Mouse (Mus musculus): Measurements from ENCODE around the gene Rtkn. TPM values are rescaled to one million over a fixed set of nuclear protein-coding genes. Genes with fewer than 3 reads are reported as not detected.
A peak's percentile ranks its signal among the peaks of the same experiment; 100 is the strongest.

The Rtkn gene
- polyA plus RNA-seq (2015; fragmentation: Nextera tagmentation; extraction: Ambion mirVana), result 10.1 and 11.7 TPM in 2 replicates

GRCm38 (mm10) chr6:83134951-83135513 lies at the start of gene Rtkn:
TSS of gene Rtkn (plus strand) at chr6:83135463.
- Histone ChIP-seq H3K4me3 (replicated peaks) (peak within 1 kb of the TSS; percentile 59), H3K9me3 (replicated peaks) (no peaks in the 10 kb centered on the region), H3K4me1 (replicated peaks) (peaks cover 61% of the 10 kb centered on the region), H3K9ac (peak within 1 kb of the TSS; percentile 73), H3K27ac (peak within 1 kb of the TSS; percentile 88), H3K27me3 (peaks cover 53% of the 10 kb centered on the region), H3K36me3 (no peaks in the 10 kb centered on the region), H3K4me2 (peak within 1 kb of the TSS; percentile 69)
- DNase-seq (no peak), ATAC-seq (ENCODE audit: low read depth) (no peak)
- 64% methylated on average over 7 of the region's 7 CpGs for whole genome bisulfite sequencing (ENCODE audit: insufficient replicate concordance)

DNA sequence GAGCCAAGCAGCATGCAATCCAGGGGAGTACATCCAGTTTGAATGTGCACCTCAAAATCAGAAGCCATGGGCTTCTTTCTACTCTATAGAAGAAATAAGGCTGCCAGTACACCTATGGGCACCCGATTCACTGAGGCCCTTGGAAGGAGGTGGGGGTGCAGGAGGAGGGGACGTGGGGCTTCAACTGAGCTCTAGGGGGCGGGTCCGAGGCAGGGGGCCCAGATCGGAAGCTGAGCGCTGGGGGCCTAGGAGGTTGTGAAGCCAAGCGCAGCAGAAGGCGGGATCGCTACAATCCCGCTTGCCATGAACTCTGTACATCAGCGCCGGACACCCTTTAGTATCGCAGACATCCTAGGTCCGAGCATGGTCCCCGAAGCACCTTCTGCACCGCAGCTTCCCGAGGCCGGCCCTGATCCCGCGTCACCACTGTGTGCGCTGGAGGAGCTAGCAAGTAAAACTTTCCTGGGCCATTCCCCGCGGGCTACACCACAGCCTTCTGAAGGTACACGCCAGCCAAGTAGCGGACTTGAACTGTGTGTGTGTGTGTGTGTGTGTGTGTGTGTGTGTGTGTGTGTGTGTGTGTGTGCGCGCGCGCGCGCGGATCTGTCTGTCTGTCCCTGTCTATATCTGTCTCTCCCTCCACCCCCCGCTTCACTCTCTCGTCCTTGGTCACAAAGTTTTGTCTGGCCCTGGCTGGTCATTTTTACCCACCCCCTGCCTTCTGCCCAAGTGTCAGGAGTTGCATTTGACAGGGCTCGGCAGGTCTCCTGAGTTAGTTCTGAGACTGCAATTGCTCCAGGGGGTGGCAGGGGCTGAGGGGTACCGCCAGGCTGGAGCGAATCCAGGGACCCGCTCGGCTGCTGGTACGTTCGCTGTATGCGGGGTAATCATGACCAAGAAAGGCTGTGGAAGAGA lies 48.9 kb upstream of the Rtkn start, which contains the start of gene Lbx2:
Gene Lbx2 (plus strand): TSS at position 247 of the 915 bp plus-strand sequence.
- H3K4me2 ChIP-seq, result peak within 1 kb of the TSS; percentile 51
- DNase-seq (no peak), ATAC-seq (ENCODE audit: low read depth) (no peak)
- peaks cover 15% of the 10 kb centered on the region for H3K4me1 ChIP-seq (replicated peaks)
- peaks cover 91% of the 10 kb centered on the region for H3K27me3 ChIP-seq
- WGBS (ENCODE audit: insufficient replicate concordance), result 2% methylated on average over 39 of the region's 42 CpGs
- H3K9me3 ChIP-seq (replicated peaks), result no peaks in the 10 kb centered on the region
- H3K9ac ChIP-seq, result no peak within 1 kb of the TSS
- H3K36me3 ChIP-seq, result peaks cover 8% of the 10 kb centered on the region
- H3K4me3 ChIP-seq (replicated peaks), result peak within 1 kb of the TSS; percentile 34; the same call in 1 of the 2 replicates
- H3K27ac ChIP-seq, result no peak within 1 kb of the TSS

DNA sequence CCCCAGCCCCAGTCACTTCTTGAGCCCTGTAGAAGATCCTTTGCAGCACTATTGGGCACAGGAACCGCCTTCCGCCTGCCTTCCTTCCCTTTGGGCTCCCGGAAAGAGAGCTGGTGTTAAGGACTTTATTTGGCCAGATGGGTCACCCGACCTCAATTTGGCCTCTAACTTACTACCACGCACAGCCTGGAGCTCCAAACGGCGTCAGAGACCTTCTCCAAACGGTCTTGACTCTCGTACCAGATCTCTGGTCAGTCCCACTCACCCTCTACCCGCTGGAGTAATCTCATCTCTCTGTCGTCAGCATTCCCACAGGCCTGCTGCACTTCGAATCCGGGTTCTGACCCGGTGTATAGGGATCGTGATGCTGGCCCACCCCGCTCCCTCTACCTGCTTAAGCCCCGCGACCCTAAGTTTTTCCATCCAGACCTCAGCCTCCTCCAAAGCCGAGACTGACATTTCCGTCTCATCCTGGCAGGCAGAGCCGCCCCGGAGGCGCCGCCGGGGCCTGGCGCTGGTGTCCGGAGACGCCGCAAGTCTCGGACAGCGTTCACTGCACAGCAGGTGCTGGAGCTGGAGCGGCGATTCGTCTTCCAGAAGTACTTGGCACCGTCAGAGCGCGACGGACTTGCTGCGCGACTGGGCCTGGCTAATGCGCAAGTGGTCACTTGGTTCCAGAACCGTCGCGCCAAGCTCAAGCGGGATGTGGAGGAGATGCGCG lies 47.9 kb upstream of the Rtkn start:
- peak overlapping the region; percentile 33 for H3K4me3 ChIP-seq (replicated peaks)
- DNase-seq (no peak), ATAC-seq (ENCODE audit: low read depth) (no peak)
- peaks cover 93% of the 10 kb centered on the region for H3K27me3 ChIP-seq
- H3K4me2 ChIP-seq, result peak overlapping the region; percentile 51
- peaks cover 15% of the 10 kb centered on the region for H3K4me1 ChIP-seq (replicated peaks)
- peak overlapping the region; percentile 13; the same call in 1 of the 2 replicates for H3K9ac ChIP-seq
- H3K27ac ChIP-seq, result no peak overlapping the region
- peaks cover under 1% of the 10 kb centered on the region; the same call in 1 of the 2 replicates for H3K36me3 ChIP-seq
- WGBS (ENCODE audit: insufficient replicate concordance), result 4% methylated on average over 47 of the region's 47 CpGs
- H3K9me3 ChIP-seq (replicated peaks), result no peaks in the 10 kb centered on the region

DNA sequence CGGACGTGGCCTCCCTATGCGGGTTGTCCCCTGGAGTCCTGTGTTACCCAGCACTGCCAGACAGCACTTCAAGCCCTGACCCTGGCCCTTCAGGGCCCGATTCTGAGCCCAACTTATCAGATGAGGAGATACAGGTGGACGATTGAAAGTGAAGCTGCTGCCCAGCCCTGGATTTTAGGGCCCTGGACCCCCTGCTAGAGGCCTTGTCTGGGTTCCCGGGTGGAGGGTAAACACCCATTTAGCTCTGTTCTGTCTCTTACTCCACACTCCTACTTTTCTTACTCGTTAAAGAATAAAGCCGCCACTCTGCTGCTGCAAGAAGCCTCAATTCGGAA lies 47.4 kb upstream of the Rtkn start:
- peaks cover 15% of the 10 kb centered on the region for H3K4me1 ChIP-seq (replicated peaks)
- 15% methylated on average over 9 of the region's 9 CpGs for WGBS (ENCODE audit: insufficient replicate concordance)
- ATAC-seq (ENCODE audit: low read depth) (no peak), DNase-seq (no peak)
- no peaks in the 10 kb centered on the region for H3K9me3 ChIP-seq (replicated peaks)
- H3K4me3 ChIP-seq (replicated peaks), result peak overlapping the region; percentile 33
- no peak overlapping the region for H3K27ac ChIP-seq
- H3K36me3 ChIP-seq, result no peaks in the 10 kb centered on the region
- H3K4me2 ChIP-seq, result peak overlapping the region; percentile 51
- H3K27me3 ChIP-seq, result peaks cover 93% of the 10 kb centered on the region
- 0 out of 2 replicates have a peak overlapping the region, but pooled peaks have one; percentile 13 for H3K9ac ChIP-seq

DNA sequence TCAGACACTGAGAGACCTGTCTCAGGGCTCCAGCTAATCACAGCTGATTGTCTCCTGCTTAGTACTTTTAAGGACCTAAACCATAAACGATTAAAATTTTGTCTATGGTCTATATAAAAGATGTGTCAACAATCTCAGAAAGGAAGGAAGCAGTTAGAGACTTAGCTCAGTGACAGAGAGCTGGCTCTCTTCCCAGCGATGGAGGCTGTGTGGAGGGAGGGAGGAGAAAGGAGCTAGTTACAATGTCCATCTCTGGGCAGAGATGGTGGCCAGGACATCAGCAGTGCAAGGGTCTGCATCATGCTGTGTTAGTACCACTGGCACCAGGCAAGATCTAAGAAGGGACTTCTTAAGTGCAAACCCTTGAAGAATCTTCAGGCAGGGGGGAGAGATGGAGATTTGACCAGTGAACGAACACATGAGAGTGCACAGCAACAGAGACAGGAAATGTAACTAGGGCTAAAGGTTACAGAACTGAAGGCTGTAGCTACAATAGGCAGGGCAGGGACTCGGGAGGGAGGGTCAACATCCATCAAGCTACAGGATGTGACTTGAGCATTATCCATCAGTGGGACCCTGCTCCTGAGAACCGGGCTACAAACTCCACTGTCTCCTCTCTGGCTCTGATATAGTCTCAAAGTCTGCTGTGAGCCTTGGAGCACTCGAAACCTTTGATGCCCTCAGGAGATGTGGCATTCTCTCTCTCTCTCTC lies 42.7 kb upstream of the Rtkn start:
- Histone ChIP-seq H3K9ac (no peak overlapping the region), H3K4me3 (replicated peaks) (no peak overlapping the region), H3K27me3 (peaks cover 68% of the 10 kb centered on the region), H3K4me1 (replicated peaks) (peaks cover 3% of the 10 kb centered on the region; the same call in 1 of the 2 replicates), H3K27ac (no peak overlapping the region), H3K36me3 (no peaks in the 10 kb centered on the region), H3K9me3 (replicated peaks) (peaks cover 3% of the 10 kb centered on the region; the same call in 1 of the 2 replicates), H3K4me2 (no peak overlapping the region)
- no peak for ATAC-seq (ENCODE audit: low read depth)
- 18% methylated on average over 6 of the region's 6 CpGs for whole genome bisulfite sequencing (ENCODE audit: insufficient replicate concordance)
- DNase-seq, result no peak

GRCm38 (mm10) chr6:83095968-83096367 lies 39.3 kb upstream of the Rtkn start:
- Histone ChIP-seq H3K36me3 (no peaks in the 10 kb centered on the region), H3K4me1 (replicated peaks) (peaks cover 4% of the 10 kb centered on the region), H3K4me3 (replicated peaks) (no peak overlapping the region), H3K9me3 (replicated peaks) (peaks cover 3% of the 10 kb centered on the region; the same call in 1 of the 2 replicates), H3K9ac (no peak overlapping the region), H3K27me3 (peaks cover 43% of the 10 kb centered on the region), H3K27ac (no peak overlapping the region), H3K4me2 (no peak overlapping the region)
- DNase-seq (no peak), ATAC-seq (ENCODE audit: low read depth) (no peak)
- 39% methylated on average over 6 of the region's 6 CpGs for WGBS (ENCODE audit: insufficient replicate concordance)

GRCm38 (mm10) chr6:83098411-83098810 lies 36.9 kb upstream of the Rtkn start:
- Histone ChIP-seq H3K9ac (no peak overlapping the region), H3K4me3 (replicated peaks) (no peak overlapping the region), H3K36me3 (0 out of 2 replicates have a peak, but pooled peaks cover under 1% of the 10 kb centered on the region), H3K4me1 (replicated peaks) (peaks cover 25% of the 10 kb centered on the region), H3K27me3 (peaks cover 27% of the 10 kb centered on the region), H3K9me3 (replicated peaks) (peaks cover 3% of the 10 kb centered on the region; the same call in 1 of the 2 replicates), H3K4me2 (no peak overlapping the region), H3K27ac (no peak overlapping the region)
- 73% methylated on average over 2 of the region's 2 CpGs for WGBS (ENCODE audit: insufficient replicate concordance)
- no peak for DNase-seq
- ATAC-seq (ENCODE audit: low read depth), result no peak

DNA sequence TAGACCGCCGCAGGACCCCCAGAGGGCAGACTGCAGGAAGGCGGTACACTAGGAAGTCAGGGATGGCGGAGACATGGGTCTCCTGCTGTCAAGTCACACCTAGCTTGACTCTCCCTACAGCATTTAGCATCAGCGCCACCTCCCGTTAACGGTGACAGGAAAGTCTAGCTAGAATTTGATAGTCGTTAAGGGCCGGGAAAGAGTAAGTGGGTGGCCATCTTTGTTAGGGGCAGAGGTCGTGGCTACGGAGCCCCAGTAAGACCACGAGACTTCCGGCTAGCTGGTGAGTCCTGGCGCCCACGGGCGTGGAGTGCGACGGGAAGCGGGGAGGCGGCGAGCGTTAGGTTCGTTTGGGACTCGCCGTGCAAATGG lies 34.0 kb upstream of the Rtkn start, which contains the start of the genes Ccdc142 and Gm42688:
Gene Ccdc142 (plus strand): TSS at position 286 of the 372 bp plus-strand sequence.
Gene Gm42688 (plus strand): TSS at position 302 of the 372 bp plus-strand sequence.
- Histone ChIP-seq H3K9me3 (replicated peaks) (no peaks in the 10 kb centered on the region), H3K4me2 (peak within 1 kb of the TSS; percentile 99), H3K9ac (peak within 1 kb of the TSS; percentile 90), H3K36me3 (peaks cover 21% of the 10 kb centered on the region), H3K4me1 (replicated peaks) (peaks cover 27% of the 10 kb centered on the region), H3K27ac (peak within 1 kb of the TSS; percentile 85), H3K27me3 (peaks cover 14% of the 10 kb centered on the region), H3K4me3 (replicated peaks) (peak within 1 kb of the TSS; percentile 81)
- peak; percentile 81 for ATAC-seq (ENCODE audit: low read depth)
- DNase-seq, result peak; percentile 82
- 2% methylated on average over 25 of the region's 25 CpGs for WGBS (ENCODE audit: insufficient replicate concordance)

DNA sequence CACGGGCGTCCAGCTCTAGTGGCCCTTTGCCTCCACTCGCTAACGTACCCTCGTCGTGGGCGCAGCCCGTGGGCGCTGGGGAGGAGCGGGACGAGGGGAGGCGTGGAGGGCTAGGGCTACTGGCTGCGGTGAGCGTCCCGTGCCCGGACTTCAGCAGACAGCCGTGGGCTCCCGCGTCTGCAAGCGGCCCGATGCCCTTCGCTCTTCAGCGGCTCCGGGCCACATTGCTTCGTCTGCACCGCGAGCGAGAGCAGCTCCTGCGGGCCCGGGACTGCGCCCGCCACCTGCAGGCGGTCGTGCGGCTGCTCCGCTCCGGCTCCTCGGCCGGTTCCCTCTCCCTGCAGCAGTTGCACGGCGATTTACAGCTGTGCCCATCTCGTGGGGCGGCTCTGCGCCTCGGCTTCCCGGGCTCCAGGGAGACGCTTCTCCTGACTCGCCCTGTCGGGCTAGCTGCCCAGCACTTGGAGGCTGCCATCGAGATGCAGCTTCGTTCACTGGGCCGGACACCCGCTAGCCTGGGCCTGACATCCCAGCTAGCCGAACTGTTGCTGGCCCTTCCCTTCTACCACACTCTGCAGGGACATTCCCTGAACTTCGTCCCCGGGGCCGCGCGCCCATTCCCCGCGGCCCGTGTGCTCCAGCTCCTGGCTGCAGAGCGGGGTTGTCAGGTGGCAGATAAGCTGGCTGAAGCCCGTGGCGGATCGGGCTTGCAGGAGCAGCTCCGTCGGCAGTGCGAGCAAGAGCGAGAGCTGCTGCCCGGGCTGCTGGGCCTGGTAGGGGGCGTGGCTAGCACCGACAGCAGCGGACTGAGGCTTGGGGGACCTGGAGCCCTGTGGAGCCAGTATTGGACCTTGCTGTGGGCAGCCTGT lies 33.3 kb upstream of the Rtkn start:
- ATAC-seq (ENCODE audit: low read depth), result peak; percentile 70

More for the DNA sequence above, 33.3 kb upstream of the Rtkn start:
- Histone ChIP-seq H3K27me3 (peaks cover 11% of the 10 kb centered on the region; the same call in 1 of the 2 replicates), H3K36me3 (peaks cover 25% of the 10 kb centered on the region), H3K4me2 (peak overlapping the region; percentile 99), H3K9me3 (replicated peaks) (no peaks in the 10 kb centered on the region), H3K27ac (peak overlapping the region; percentile 85), H3K4me3 (replicated peaks) (peak overlapping the region; percentile 81), H3K4me1 (replicated peaks) (peaks cover 28% of the 10 kb centered on the region), H3K9ac (peak overlapping the region; percentile 90)
- peak; percentile 73 for DNase-seq
- WGBS (ENCODE audit: insufficient replicate concordance), result under 1% methylated on average over 74 of the region's 74 CpGs
